Mouse (Mus musculus): ENCODE results near the gene Col4a1.

- no peak for TF ChIP-seq CTCF (IDR thresholded peaks at IDR 0.05; ENCODE audit: borderline replicate concordance, insufficient read depth, low read depth, low read length)
- TF ChIP-seq POLR2A (IDR thresholded peaks at IDR 0.05; ENCODE audit: borderline replicate concordance, insufficient read depth, low read length), result no peak
Observed at GRCm38 (mm10) chr8:11335238-11335637, 22.6 kb upstream of the Col4a1 start.
